Comparison of ENCODE assay signal across 29 mouse cellular contexts in the genomic region with DNA sequence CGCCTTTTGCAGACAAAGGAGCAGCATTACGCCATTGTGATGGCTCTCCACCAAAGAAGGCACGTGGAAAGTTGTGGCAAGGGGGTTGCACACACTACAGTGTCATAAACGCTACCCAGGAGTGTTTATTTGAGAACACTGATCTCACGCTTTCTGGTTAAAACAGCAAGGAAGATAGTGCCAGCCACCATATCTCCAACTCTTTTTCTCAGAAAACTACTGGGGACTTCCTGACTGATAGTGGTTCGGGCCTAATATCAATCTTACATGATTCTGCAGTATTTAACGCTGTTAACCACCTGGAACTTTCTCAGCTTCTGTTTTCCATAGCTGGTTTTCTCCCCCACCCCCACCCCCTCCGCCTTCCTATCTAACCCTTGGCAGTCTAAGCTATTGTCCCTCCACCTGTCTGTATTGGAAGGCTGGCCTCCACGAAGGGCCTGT.
A peak's percentile ranks its signal among the peaks of the same experiment; 100 is the strongest.
DNase-seq lines count a peak whose midpoint lies in the region; ATAC-seq and TF ChIP-seq lines count a peak whose summit lies in the region.
"Had no signal": no experiment of that assay in that cellular context is flagged by ENCODE, and none has a peak within 500 bp of the region (broad histone marks: within the 10 kb centered on the region; RNA-seq: fewer than 3 reads in every experiment).

No protein-coding gene starts in this region.

- peak; percentile 73; the same call in 1 of the 2 replicates for TF ChIP-seq EP300 in liver, postnatal 0 days (IDR thresholded peaks at IDR 0.05; ENCODE audit: low read depth)

- TF ChIP-seq CTCF in liver, postnatal 0 days (IDR thresholded peaks at IDR 0.05; ENCODE audit: low read depth): no peak

- peaks cover 42% of the 10 kb centered on the region for H3K4me1 ChIP-seq in liver, embryonic 12.5 days
- peaks cover 6% of the 10 kb centered on the region; the same call in 1 of the 2 replicates for H3K4me1 ChIP-seq in liver, postnatal 0 days (ENCODE audit: insufficient read depth)
- H3K4me1 ChIP-seq in hindbrain, embryonic 13.5 days (replicated peaks): peaks cover 4% of the 10 kb centered on the region
- peaks cover 2% of the 10 kb centered on the region; the same call in 1 of the 2 replicates for H3K4me1 ChIP-seq in embryonic facial prominence, embryonic 10.5 days
- H3K4me1 ChIP-seq: embryonic facial prominence, embryonic 13.5 days; limb, embryonic 13.5 days had no signal

- DNase-seq in MEL-GATA-1-ER (ENCODE audit: extremely low read depth, low read depth): peak; percentile 70
- DNase-seq in c-Kit-positive CD71-positive TER-119-positive erythroid progenitor cells, embryonic 14.5 days (ENCODE audit: low spot score): peak; percentile 30
- DNase-seq in liver, postnatal 0 days: no peak
- DNase-seq in adrenal gland, postnatal 14 days: no peak
- no peak for DNase-seq in layer of hippocampus, adult 9-11 months
- no peak for DNase-seq in embryonic facial prominence, embryonic 10.5 days (ENCODE audit: low spot score)
- DNase-seq: adrenal gland, postnatal 36 days; embryo, embryonic 11 days; gastrocnemius, adult 2 months; heart, postnatal 36 days; kidney, adult 9 months; kidney, postnatal 10 days; lung, adult 2 months; lung, postnatal 10 days; right cerebral cortex, adult 18-20 months; spleen, adult 18-20 months; thymus, adult 18-20 months; thymus, postnatal 25 days had no signal

- 26% methylated on average over 9 of the region's 9 CpGs for WGBS in liver, embryonic 12.5 days (ENCODE audit: insufficient replicate concordance)
- WGBS in liver, postnatal 0 days (ENCODE audit: insufficient replicate concordance): 53% methylated on average over 9 of the region's 9 CpGs
- WGBS in hindbrain, embryonic 13.5 days: 78% methylated on average over 9 of the region's 9 CpGs
- WGBS in embryonic facial prominence, embryonic 10.5 days: 87% methylated on average over 9 of the region's 9 CpGs

- ATAC-seq in liver, embryonic 12.5 days: peak; percentile 92
- ATAC-seq in liver, postnatal 0 days: peak; percentile 69
- ATAC-seq in hindbrain, embryonic 13.5 days (ENCODE audit: low FRiP score): no peak
- ATAC-seq: intestine, postnatal 0 days; midbrain, embryonic 16.5 days had no signal

- H3K27me3 ChIP-seq in liver, embryonic 12.5 days (replicated peaks): no peaks in the 10 kb centered on the region
- H3K27me3 ChIP-seq in liver, postnatal 0 days (ENCODE audit: insufficient read depth, low read length): no peaks in the 10 kb centered on the region
- no peaks in the 10 kb centered on the region for H3K27me3 ChIP-seq in hindbrain, embryonic 13.5 days
- no peaks in the 10 kb centered on the region for H3K27me3 ChIP-seq in embryonic facial prominence, embryonic 10.5 days (replicated peaks; ENCODE audit: low read depth, poor library complexity, severe bottlenecking)
- H3K27me3 ChIP-seq: embryonic facial prominence, embryonic 13.5 days; heart, embryonic 15.5 days; hindbrain, embryonic 12.5 days; limb, embryonic 13.5 days had no signal

- no peaks in the 10 kb centered on the region for H3K9me3 ChIP-seq in liver, embryonic 12.5 days (replicated peaks)
- no peaks in the 10 kb centered on the region for H3K9me3 ChIP-seq in liver, postnatal 0 days (ENCODE audit: low read length)
- no peaks in the 10 kb centered on the region for H3K9me3 ChIP-seq in hindbrain, embryonic 13.5 days
- no peaks in the 10 kb centered on the region for H3K9me3 ChIP-seq in embryonic facial prominence, embryonic 10.5 days
- H3K9me3 ChIP-seq: embryonic facial prominence, embryonic 13.5 days; heart, embryonic 15.5 days; hindbrain, embryonic 12.5 days; limb, embryonic 13.5 days had no signal

- no peaks in the 10 kb centered on the region for H3K36me3 ChIP-seq in liver, embryonic 12.5 days
- no peaks in the 10 kb centered on the region for H3K36me3 ChIP-seq in liver, postnatal 0 days (replicated peaks; ENCODE audit: insufficient read depth, low read length)
- peaks cover 9% of the 10 kb centered on the region for H3K36me3 ChIP-seq in hindbrain, embryonic 13.5 days
- H3K36me3 ChIP-seq in embryonic facial prominence, embryonic 10.5 days (replicated peaks): no peaks in the 10 kb centered on the region
- H3K36me3 ChIP-seq: embryonic facial prominence, embryonic 13.5 days; heart, embryonic 15.5 days; limb, embryonic 13.5 days had no signal

- peak overlapping the region; percentile 23 for H3K4me2 ChIP-seq in liver, embryonic 12.5 days
- H3K4me2 ChIP-seq in liver, postnatal 0 days (ENCODE audit: low read depth, low read length): no peak overlapping the region
- no peak overlapping the region for H3K4me2 ChIP-seq in hindbrain, embryonic 13.5 days
- H3K4me2 ChIP-seq: embryonic facial prominence, embryonic 13.5 days; heart, embryonic 15.5 days; hindbrain, embryonic 12.5 days; limb, embryonic 13.5 days; midbrain, embryonic 11.5 days had no signal

- H3K27ac ChIP-seq in liver, embryonic 12.5 days: peak overlapping the region; percentile 81
- 0 out of 2 replicates have a peak overlapping the region, but pooled peaks have one; percentile 3 for H3K27ac ChIP-seq in liver, postnatal 0 days (ENCODE audit: low read depth)
- H3K27ac ChIP-seq in hindbrain, embryonic 13.5 days: no peak overlapping the region
- no peak overlapping the region for H3K27ac ChIP-seq in embryonic facial prominence, embryonic 10.5 days (replicated peaks)
- H3K27ac ChIP-seq: embryonic facial prominence, embryonic 13.5 days; gastrocnemius, adult 2 months; heart, embryonic 15.5 days; hindbrain, embryonic 12.5 days; left cerebral cortex, adult 2 months; limb, embryonic 13.5 days; stomach, postnatal 0 days had no signal

- no peak overlapping the region for H3K4me3 ChIP-seq in liver, embryonic 12.5 days
- no peak overlapping the region for H3K4me3 ChIP-seq in liver, postnatal 0 days (ENCODE audit: low read depth, low read length)
- H3K4me3 ChIP-seq in hindbrain, embryonic 13.5 days: no peak overlapping the region
- no peak overlapping the region for H3K4me3 ChIP-seq in embryonic facial prominence, embryonic 10.5 days
- H3K4me3 ChIP-seq: embryonic facial prominence, embryonic 13.5 days; gastrocnemius, adult 2 months; heart, embryonic 15.5 days; hindbrain, embryonic 12.5 days; left cerebral cortex, adult 2 months; limb, embryonic 13.5 days had no signal

- no peak overlapping the region for H3K9ac ChIP-seq in liver, embryonic 12.5 days
- no peak overlapping the region for H3K9ac ChIP-seq in liver, postnatal 0 days (replicated peaks)
- no peak overlapping the region for H3K9ac ChIP-seq in hindbrain, embryonic 13.5 days
- H3K9ac ChIP-seq: embryonic facial prominence, embryonic 13.5 days; heart, embryonic 15.5 days; hindbrain, embryonic 12.5 days; limb, embryonic 13.5 days had no signal

Comparison
In these comparisons a context has a peak if more than half of its experiments do, and no peak if none do; other contexts are left out.
1. DNase-seq: peak in MEL-GATA-1-ER (single experiment) and c-Kit-positive CD71-positive TER-119-positive erythroid progenitor cells, embryonic 14.5 days (single experiment); none in liver, postnatal 0 days (single experiment), adrenal gland, postnatal 14 days (single experiment), layer of hippocampus, adult 9-11 months (single experiment) and embryonic facial prominence, embryonic 10.5 days (single experiment).
2. H3K27ac ChIP-seq: peak in liver, embryonic 12.5 days (single experiment) and liver, postnatal 0 days (single experiment); none in hindbrain, embryonic 13.5 days (single experiment) and embryonic facial prominence, embryonic 10.5 days (single experiment).